Mouse (Mus musculus) erythroblast, embryonic 14.5 days (primary cell): Measurements from ENCODE around the gene Etv1.

ENCODE experiments used
- GATA1 ChIP-seq: IDR thresholded peaks from 2 replicates; pipeline ENCODE4 v1.6.1; 2012; ENCODE audit warnings: low read length, inconsistent platforms, mixed read lengths
- TAL1 ChIP-seq: IDR thresholded peaks from 3 replicates; pipeline ENCODE4 v1.6.1; 2012; ENCODE audit warnings: low read length, inconsistent platforms, mixed read lengths

DNA sequence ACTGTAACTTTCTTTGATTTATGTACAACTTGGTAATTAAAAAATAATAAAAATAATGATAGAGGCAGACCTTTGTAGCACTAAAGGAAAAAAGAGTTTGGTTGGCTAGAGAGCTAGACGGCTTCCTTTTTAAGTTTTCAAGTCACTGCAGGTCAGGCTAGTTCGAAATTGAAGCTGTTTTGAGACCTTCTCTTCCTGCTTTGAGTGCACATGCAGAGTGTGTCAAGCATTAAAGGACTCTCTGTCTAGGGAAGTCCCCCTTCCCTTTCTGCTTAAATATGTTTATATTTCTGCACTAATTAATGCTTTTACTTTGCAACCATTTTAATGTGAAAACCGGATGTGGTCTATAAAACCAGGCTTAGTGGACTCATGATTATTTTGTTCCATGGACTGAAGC is 8.5 kb downstream of the Etv1 start:
- TF ChIP-seq GATA1 (no peak), TAL1 (no peak)
